ENCODE assay signal across 20 mouse cellular contexts in the genomic region with DNA sequence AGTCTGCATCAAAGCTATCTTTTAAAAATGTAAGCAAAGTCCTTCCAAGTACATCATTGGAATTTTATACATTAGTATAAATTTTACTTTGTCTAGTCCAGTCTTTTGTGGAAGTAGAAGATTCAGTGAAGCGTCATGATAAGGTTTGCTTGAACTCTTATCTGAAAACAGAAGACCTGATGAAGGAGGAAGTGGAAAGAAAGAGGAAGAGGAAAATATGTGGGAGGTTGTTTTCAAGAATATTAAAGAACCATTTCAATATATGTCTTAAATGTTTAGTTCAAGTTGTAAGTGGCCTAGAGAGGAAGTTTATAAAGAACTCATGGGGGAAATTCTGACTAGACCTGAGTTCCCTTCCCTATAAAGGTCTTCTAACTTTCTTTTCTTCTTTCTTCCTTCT.
"Had no signal": no experiment of that assay in that cellular context is flagged by ENCODE, and none has a peak within 500 bp of the region (broad histone marks: within the 10 kb centered on the region; RNA-seq: fewer than 3 reads in every experiment).

No protein-coding gene starts in this region.

- H3K27me3 ChIP-seq: intestine, embryonic 15.5 days; liver, embryonic 15.5 days; lung, embryonic 15.5 days; megakaryocyte, embryonic 14.5 days; midbrain, embryonic 13.5 days; neural tube, embryonic 13.5 days had no signal

- H3K9ac ChIP-seq: intestine, embryonic 15.5 days; liver, embryonic 15.5 days; lung, embryonic 15.5 days; midbrain, embryonic 13.5 days; neural tube, embryonic 13.5 days had no signal

- H3K4me1 ChIP-seq: intestine, embryonic 15.5 days; liver, embryonic 15.5 days; lung, embryonic 15.5 days; midbrain, embryonic 10.5 days; midbrain, embryonic 13.5 days; neural tube, embryonic 13.5 days had no signal

- DNase-seq: kidney, adult 11 months; kidney, postnatal 25 days; layer of hippocampus, adult 9-11 months; lung, adult 18-20 months; lung, postnatal 14 days; thymus, adult 18-20 months; thymus, postnatal 4 days had no signal

- H3K4me2 ChIP-seq: intestine, embryonic 15.5 days; liver, embryonic 11.5 days; liver, embryonic 15.5 days; lung, embryonic 15.5 days; midbrain, embryonic 13.5 days; neural tube, embryonic 13.5 days had no signal

- H3K36me3 ChIP-seq: intestine, embryonic 15.5 days; liver, embryonic 15.5 days; lung, embryonic 15.5 days; midbrain, embryonic 10.5 days; midbrain, embryonic 13.5 days; neural tube, embryonic 13.5 days had no signal

- H3K4me3 ChIP-seq: intestine, embryonic 15.5 days; layer of hippocampus, adult 2 months; liver, embryonic 15.5 days; lung, embryonic 15.5 days; megakaryocyte, embryonic 14.5 days; midbrain, embryonic 10.5 days; midbrain, embryonic 13.5 days; myocyte; neural tube, embryonic 13.5 days had no signal

- ATAC-seq: intestine, embryonic 15.5 days; midbrain, embryonic 13.5 days; midbrain, embryonic 16.5 days had no signal

- H3K9me3 ChIP-seq: intestine, embryonic 15.5 days; liver, embryonic 15.5 days; lung, embryonic 15.5 days; megakaryocyte, embryonic 14.5 days; midbrain, embryonic 10.5 days; midbrain, embryonic 13.5 days; neural tube, embryonic 13.5 days had no signal

- H3K27ac ChIP-seq: intestine, embryonic 15.5 days; kidney, postnatal 0 days; layer of hippocampus, adult 2 months; liver, embryonic 15.5 days; lung, embryonic 15.5 days; macrophage; midbrain, embryonic 10.5 days; midbrain, embryonic 13.5 days; neural tube, embryonic 13.5 days had no signal
